Mouse (Mus musculus) limb, embryonic 12.5 days (tissue): ENCODE data around the gene Il4ra. TPM values are rescaled to one million over a fixed set of nuclear protein-coding genes. Genes with fewer than 3 reads are reported as not detected.
A peak's percentile ranks its signal among the peaks of the same experiment; 100 is the strongest.

Experiments used
- ATAC-seq: fragments of 200-750 bp; cut with Nextera tagmentation; 2 replicates; pipeline ENCODE4 v1.8.0; 2017; ENCODE audit warnings: low read depth, moderate TSS enrichment; ENCODE audit not compliant: insufficient number of reproducible peaks, insufficient read depth, low FRiP score, low TSS enrichment
- H3K27ac ChIP-seq: fragments of 300-500 bp; sonication (generic); 2 replicates; pipeline ENCODE4 v1.5.1; 2016; ENCODE audit warnings: mild to moderate bottlenecking, moderate library complexity
- H3K27me3 ChIP-seq: fragments of 300-500 bp; sonication (generic); 2 replicates; pipeline ENCODE4 v1.6.1; 2016; ENCODE audit warnings: mild to moderate bottlenecking, moderate library complexity
- H3K36me3 ChIP-seq: fragments of 300-500 bp; sonication (generic); 2 replicates; pipeline ENCODE4 v1.6.1; 2016; ENCODE audit warnings: mild to moderate bottlenecking, moderate library complexity
- H3K4me1 ChIP-seq: fragments of 300-500 bp; sonication (generic); replicated peaks from 2 replicates; pipeline ENCODE4 v1.6.1; 2016
- H3K4me2 ChIP-seq: fragments of 300-500 bp; sonication (generic); 2 replicates; pipeline ENCODE4 v1.6.1; 2016; ENCODE audit warnings: mild to moderate bottlenecking, moderate library complexity
- H3K4me3 ChIP-seq: fragments of 300-500 bp; sonication (generic); replicated peaks from 2 replicates; pipeline ENCODE4 v1.5.1; 2016; ENCODE audit warnings: mild to moderate bottlenecking
- H3K9ac ChIP-seq: fragments of 300-500 bp; sonication (generic); replicated peaks from 2 replicates; pipeline ENCODE4 v1.6.1; 2016; ENCODE audit warnings: mild to moderate bottlenecking, moderate library complexity
- H3K9me3 ChIP-seq: fragments of 300-500 bp; sonication (generic); 2 replicates; pipeline ENCODE4 v1.6.1; 2016; ENCODE audit warnings: mild to moderate bottlenecking, moderate library complexity
- WGBS: fragments of 180-500 bp; shearing (Covaris S2); methylation state at CpG from one replicate; pipeline ENCODE4 v1.1.7; 2016; 5-methylcytosine and 5-hydroxymethylcytosine counted together
- polyA plus RNA-seq: library from polyadenylated mRNA; unstranded; fragments of >200 nt; fragmentation: Nextera tagmentation; extraction: Ambion mirVana; gene quantifications from 2 replicates; pipeline ENCODE4 v1.2.1, GENCODE M21; 2016

Gene Il4ra
- polyA plus RNA-seq, result 4.6 and 4.8 TPM in 2 replicates

DNA sequence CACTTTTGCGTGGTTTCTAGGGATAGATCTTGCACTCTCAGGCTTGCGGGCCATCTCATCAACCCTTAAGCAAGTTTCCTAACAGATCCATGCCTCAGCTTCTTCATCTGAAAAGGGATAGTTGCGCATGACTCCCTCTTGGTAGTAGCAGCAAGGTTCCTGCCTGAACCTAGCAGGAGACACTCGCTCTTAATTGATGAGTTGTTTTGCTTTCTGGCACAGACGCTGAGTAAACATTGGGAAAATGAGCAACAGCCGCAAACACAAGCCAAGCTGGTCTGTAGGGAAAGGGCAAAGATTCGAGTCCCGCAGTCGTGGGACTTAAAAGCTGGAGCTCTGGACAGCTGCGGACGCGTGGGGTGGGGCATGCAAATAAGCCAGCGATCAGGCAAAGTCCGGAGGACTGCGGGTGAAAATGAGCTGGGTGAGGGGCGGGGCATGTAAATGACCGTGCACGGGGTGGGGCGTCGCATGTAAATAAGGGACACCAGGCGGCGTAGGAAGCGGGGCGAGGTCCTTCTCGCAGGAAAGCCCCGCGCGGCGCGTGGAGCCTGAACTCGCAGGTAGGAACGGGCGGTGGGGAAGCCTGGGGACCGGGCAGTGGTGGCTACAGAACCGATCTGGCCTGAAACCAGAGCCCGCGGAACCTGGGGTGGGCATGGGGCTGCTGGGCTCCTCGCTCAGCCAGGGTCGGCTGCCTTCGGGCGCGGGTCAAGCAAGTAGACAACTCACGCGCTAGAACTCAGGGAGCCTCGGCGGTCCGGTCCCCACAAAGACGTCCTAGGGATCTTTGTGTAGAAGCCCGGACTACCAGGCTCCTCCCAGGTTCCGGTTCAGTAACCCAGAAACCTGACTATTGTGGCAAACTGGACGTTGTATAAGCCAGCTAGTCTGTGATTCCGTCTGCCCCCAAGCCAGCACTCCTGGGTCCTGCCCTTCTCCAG, at the start of gene Il4ra:
Il4ra (plus strand) TSS at position 355 of the 944 bp plus-strand sequence.
- peak; percentile 93 for ATAC-seq
- no peaks in the 10 kb centered on the region for H3K36me3 ChIP-seq
- H3K9me3 ChIP-seq, result no peaks in the 10 kb centered on the region
- H3K4me2 ChIP-seq, result peak within 1 kb of the TSS; percentile 89
- no peak within 1 kb of the TSS for H3K27ac ChIP-seq
- WGBS, result 2% methylated on average over 52 of the region's 52 CpGs
- peak within 1 kb of the TSS; percentile 66 for H3K9ac ChIP-seq
- H3K4me3 ChIP-seq, result peak within 1 kb of the TSS; percentile 55
- H3K27me3 ChIP-seq, result peaks cover 33% of the 10 kb centered on the region
- peaks cover 16% of the 10 kb centered on the region for H3K4me1 ChIP-seq

DNA sequence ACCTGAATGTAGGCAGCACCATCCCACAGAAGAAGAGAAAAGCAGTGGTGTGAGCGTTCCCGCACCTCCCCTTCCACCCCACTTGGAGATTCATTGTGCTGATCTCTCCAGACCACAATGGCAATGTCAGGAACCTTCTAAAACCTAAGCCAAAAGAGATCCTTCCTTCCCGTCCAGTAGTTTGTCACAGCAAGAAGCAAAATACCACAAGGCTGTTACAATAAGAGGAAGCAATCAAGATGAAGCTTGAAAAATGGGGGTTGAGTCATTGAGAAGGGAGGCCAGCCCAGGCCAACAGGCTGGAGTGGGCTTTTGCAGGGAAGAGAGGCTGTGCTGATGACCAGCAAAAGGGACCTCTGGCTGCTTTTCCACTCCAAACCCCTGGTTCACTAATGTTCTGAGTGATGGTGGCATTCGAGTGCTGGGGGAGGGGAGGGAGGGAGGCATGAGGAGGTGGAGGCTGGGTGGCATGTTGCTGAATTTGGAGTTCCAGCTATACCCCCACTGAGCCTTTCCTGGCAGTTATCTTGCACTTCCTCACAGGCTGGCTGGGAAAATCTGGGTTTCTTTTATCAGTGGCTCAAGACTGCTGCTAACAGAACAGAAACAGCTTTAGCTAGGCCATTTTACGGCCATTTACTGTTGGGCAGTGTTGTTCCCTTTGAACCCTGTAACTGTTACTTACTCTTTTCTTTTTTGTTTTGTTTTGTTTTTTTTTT, 48.4 kb upstream of the Il4ra start:
- Histone ChIP-seq H3K4me1 (no peaks in the 10 kb centered on the region), H3K9ac (no peak overlapping the region), H3K4me3 (no peak overlapping the region), H3K4me2 (no peak overlapping the region), H3K36me3 (no peaks in the 10 kb centered on the region), H3K27me3 (no peaks in the 10 kb centered on the region), H3K9me3 (no peaks in the 10 kb centered on the region), H3K27ac (no peak overlapping the region)
- no peak for ATAC-seq
- WGBS, result 83% methylated on average over 5 of the region's 5 CpGs

DNA sequence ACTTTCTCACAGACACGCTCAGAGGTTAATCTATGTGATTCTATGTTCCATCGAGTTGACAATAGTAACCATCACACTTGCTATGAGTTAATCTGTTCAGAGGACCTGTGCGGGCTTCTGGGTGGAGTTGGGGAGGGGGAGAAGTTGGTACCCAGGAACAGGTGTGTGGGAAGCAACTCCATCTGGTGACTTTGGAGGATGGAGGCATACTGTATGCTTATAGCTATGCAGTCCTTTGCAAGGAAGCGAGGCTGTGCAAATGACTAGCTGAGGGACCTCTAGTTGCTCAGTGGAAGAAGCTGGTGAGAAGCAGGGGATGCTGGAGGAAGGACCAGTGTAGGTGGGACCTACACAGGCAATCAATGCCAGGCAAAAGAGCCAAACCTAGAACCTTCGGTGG, 47.3 kb upstream of the Il4ra start:
- H3K27ac ChIP-seq, result no peak overlapping the region
- H3K4me2 ChIP-seq, result no peak overlapping the region
- WGBS, result 88% methylated on average over 5 of the region's 5 CpGs
- no peaks in the 10 kb centered on the region for H3K36me3 ChIP-seq
- H3K9ac ChIP-seq, result no peak overlapping the region
- no peaks in the 10 kb centered on the region for H3K9me3 ChIP-seq
- H3K4me3 ChIP-seq, result no peak overlapping the region
- H3K27me3 ChIP-seq, result no peaks in the 10 kb centered on the region
- no peak for ATAC-seq
- no peaks in the 10 kb centered on the region for H3K4me1 ChIP-seq

DNA sequence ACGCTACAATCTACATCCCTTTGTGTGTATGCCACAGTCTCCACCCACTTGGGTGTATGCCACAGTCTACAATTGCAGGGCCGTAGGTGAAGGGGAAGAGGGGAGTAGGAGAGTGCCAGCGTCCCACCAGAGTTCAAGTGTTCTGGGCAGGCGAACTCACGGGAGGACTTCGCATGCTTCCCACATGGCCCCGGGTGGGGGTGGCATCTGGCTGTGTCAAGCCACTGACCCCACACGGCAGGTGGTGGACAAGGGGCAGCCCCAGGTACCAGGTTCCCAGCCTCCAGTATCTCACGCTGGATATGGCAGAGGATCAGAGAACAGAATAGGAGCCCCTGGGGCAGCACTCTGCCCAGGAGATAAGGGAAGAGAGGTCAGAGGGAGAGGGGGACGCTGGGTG, 46.4 kb upstream of the Il4ra start:
- Histone ChIP-seq H3K27ac (no peak overlapping the region), H3K9me3 (no peaks in the 10 kb centered on the region), H3K4me2 (no peak overlapping the region), H3K4me3 (no peak overlapping the region), H3K9ac (no peak overlapping the region), H3K27me3 (no peaks in the 10 kb centered on the region), H3K36me3 (no peaks in the 10 kb centered on the region), H3K4me1 (no peaks in the 10 kb centered on the region)
- no peak for ATAC-seq
- WGBS, result 90% methylated on average over 10 of the region's 10 CpGs

DNA sequence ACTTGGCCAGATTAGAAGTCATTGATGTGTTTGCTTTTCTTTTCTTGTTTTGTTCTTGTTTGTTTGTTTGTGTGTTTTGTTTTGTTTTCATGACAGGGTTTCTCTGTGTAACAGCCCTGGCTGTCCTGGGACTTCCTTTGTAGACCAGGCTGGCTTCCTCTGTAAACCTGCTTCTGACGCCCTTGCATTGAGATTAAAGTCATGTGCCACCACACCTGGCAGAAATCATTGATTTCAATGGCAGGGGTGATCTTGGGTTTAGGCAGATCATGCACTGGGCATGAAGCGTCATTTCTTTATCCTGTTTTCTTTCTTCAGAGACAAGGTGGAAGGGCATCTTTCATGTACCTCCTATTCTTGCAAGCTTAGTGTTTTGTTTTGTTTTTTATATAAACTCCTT, 44.6 kb upstream of the Il4ra start:
- Histone ChIP-seq H3K9ac (no peak overlapping the region), H3K27me3 (no peaks in the 10 kb centered on the region), H3K4me2 (no peak overlapping the region), H3K4me3 (no peak overlapping the region), H3K4me1 (no peaks in the 10 kb centered on the region), H3K9me3 (no peaks in the 10 kb centered on the region), H3K36me3 (no peaks in the 10 kb centered on the region), H3K27ac (no peak overlapping the region)
- WGBS, result 79% methylated on average over 2 of the region's 2 CpGs
- ATAC-seq, result no peak

DNA sequence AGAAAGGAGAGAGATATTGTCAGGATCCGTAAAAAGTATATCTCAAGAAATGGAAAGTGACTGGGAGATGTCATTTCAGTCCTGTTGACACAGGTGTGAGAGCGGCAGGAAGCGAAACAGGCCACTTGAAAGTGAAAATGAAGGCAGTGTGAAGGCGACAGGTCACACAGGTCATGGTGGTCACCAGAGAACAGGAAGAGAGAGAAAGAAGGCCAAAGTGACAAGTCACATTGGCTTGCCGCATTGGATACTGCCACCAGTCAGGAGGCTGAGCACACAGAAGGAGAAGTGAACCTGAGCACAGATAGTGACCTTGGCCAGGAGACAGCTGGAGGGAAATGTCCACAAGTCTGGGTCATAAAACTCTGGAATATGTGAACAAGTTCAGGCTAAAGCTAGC, 40.5 kb upstream of the Il4ra start:
- no peaks in the 10 kb centered on the region for H3K27me3 ChIP-seq
- no peaks in the 10 kb centered on the region for H3K4me1 ChIP-seq
- H3K9ac ChIP-seq, result no peak overlapping the region
- no peaks in the 10 kb centered on the region for H3K36me3 ChIP-seq
- ATAC-seq, result no peak
- no peak overlapping the region for H3K27ac ChIP-seq
- H3K4me3 ChIP-seq, result no peak overlapping the region
- WGBS, result 84% methylated on average over 5 of the region's 5 CpGs
- H3K4me2 ChIP-seq, result no peak overlapping the region
- H3K9me3 ChIP-seq, result no peaks in the 10 kb centered on the region

DNA sequence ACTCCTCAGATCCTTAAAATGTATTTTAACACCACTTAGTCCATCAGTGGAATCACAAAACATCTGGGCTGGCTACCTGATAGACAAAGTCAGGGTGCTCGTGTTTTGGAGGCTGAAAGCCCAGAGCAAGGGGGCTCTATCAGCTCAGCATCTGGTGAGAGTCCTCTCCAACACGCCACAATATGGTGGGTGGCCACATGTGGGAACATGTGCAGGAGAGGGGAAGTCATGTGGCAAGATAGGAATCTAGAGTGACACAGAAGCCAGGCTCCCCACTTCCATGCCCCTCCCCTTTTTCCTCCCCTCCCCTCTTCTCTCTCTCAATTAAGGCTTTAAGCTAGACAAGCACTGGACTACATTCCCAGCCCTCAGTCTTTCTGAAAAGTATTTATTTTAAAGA, 40.1 kb upstream of the Il4ra start:
- H3K9ac ChIP-seq, result no peak overlapping the region
- ATAC-seq, result no peak
- H3K36me3 ChIP-seq, result no peaks in the 10 kb centered on the region
- H3K4me3 ChIP-seq, result no peak overlapping the region
- 52% methylated on average over 2 of the region's 2 CpGs for WGBS
- H3K27ac ChIP-seq, result no peak overlapping the region
- H3K4me2 ChIP-seq, result no peak overlapping the region
- no peaks in the 10 kb centered on the region for H3K4me1 ChIP-seq
- no peaks in the 10 kb centered on the region for H3K9me3 ChIP-seq
- H3K27me3 ChIP-seq, result no peaks in the 10 kb centered on the region

DNA sequence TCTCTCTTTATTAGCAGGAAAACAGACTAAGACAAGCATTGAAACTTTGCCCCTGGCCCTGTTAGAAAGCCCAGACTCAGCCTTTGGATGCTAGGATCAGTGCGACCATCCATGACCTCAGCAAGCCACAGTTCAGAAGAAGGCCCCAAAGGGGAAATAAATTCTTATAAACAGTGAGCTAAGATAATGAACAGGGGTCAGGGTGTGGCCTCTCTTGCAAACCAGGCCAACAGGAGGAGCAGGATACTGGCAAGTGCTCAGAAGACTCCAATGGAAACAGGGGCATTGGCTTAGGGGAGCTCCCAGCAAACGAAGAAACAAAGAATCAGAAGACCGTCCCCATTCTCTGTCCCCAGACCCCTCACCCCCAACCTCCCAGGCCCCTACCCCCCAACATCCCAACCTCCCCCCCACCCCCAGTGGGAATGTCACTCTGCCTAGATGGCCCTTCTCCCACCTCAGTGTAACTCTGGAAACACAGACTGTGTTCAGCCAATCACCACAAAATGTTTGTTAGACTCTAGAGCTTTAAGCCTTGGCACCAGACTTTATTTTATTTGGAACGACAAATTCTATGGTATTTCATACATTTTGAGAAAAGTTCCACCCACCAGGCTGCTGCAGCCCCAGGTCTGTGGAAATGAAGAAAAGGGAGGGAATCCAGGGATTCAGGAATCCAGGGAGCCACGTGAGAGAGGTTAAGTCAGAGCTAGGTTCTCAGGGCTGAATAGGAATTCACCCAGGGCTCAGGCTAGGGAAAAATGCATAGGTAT, 36.7 kb upstream of the Il4ra start:
- H3K27ac ChIP-seq, result no peak overlapping the region
- no peak overlapping the region for H3K4me3 ChIP-seq
- H3K4me2 ChIP-seq, result no peak overlapping the region
- no peak for ATAC-seq
- H3K9me3 ChIP-seq, result no peaks in the 10 kb centered on the region; the same call in 1 of the 2 replicates
- no peaks in the 10 kb centered on the region for H3K4me1 ChIP-seq
- 78% methylated on average over 5 of the region's 5 CpGs for WGBS
- no peaks in the 10 kb centered on the region for H3K36me3 ChIP-seq
- H3K9ac ChIP-seq, result no peak overlapping the region
- no peaks in the 10 kb centered on the region for H3K27me3 ChIP-seq

DNA sequence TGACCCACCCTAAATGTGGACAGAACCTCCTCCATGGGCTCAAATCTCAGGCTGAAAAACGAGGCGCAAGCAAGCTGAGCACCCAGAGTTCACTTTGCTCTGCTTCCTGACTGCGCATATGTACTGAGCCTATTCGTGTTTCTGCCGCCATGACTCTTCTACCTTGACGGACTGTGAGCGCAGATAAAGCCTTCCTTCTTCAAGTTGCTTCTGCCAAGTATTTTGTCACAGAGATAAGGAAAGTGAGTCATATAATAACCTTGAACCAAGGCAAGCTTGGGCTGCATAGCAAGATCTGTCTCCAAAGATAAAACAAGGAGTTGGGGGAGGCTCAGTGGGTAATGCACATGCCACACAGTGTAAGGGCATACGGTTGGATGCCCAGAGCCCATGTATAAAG, 35.2 kb upstream of the Il4ra start:
- no peak overlapping the region for H3K27ac ChIP-seq
- no peak for ATAC-seq
- H3K27me3 ChIP-seq, result no peaks in the 10 kb centered on the region
- WGBS, result 88% methylated on average over 8 of the region's 8 CpGs
- no peaks in the 10 kb centered on the region for H3K36me3 ChIP-seq
- no peak overlapping the region for H3K4me3 ChIP-seq
- H3K9me3 ChIP-seq, result no peaks in the 10 kb centered on the region; the same call in 1 of the 2 replicates
- no peak overlapping the region for H3K4me2 ChIP-seq
- H3K4me1 ChIP-seq, result no peaks in the 10 kb centered on the region
- H3K9ac ChIP-seq, result no peak overlapping the region

DNA sequence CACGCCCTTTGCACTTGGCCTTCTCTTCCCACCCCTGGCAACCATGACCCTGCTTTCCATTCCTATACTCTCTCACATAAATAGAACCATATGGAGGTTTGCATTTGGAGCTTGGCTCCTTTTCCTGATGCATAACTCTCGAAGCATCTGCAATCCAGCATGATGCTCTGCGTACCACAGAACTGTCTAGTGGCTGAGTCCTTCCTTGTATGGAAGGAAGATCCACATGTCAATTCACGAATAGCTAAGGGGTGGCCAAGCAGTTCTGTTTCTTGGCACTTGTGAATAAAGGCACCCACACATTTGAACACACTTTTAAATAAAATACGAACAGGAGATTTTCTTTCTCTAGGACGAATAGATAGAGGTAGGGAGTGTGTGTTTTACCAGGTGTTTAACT, 34.5 kb upstream of the Il4ra start:
- no peaks in the 10 kb centered on the region for H3K27me3 ChIP-seq
- no peak overlapping the region for H3K4me2 ChIP-seq
- H3K9ac ChIP-seq, result no peak overlapping the region
- H3K4me1 ChIP-seq, result no peaks in the 10 kb centered on the region
- no peak overlapping the region for H3K27ac ChIP-seq
- H3K36me3 ChIP-seq, result no peaks in the 10 kb centered on the region
- no peaks in the 10 kb centered on the region; the same call in 1 of the 2 replicates for H3K9me3 ChIP-seq
- H3K4me3 ChIP-seq, result no peak overlapping the region
- 75% methylated on average over 6 of the region's 6 CpGs for WGBS
- no peak for ATAC-seq

DNA sequence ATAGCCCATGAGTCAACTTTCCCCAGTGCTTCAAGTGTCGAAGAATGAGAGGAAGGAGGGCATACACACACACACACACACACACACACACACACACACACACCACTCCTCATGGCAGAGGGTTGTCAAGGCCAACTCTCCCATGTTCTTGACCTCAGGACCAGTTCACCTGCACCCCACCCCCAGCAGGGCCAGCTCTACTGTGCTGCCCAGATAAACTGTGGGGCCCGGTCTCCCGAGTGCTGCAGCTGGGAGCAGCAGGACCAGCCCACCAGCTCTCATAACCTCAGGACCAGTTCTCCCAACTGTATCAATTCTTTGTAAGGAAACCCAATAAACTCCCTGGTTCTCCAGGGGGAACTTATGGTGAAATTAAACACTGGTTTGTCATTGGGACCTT, 32.2 kb upstream of the Il4ra start:
- Histone ChIP-seq H3K27ac (no peak overlapping the region), H3K36me3 (no peaks in the 10 kb centered on the region), H3K4me2 (no peak overlapping the region), H3K4me1 (no peaks in the 10 kb centered on the region), H3K9ac (no peak overlapping the region), H3K27me3 (no peaks in the 10 kb centered on the region), H3K9me3 (no peaks in the 10 kb centered on the region; the same call in 1 of the 2 replicates), H3K4me3 (no peak overlapping the region)
- ATAC-seq, result no peak
- 73% methylated on average over 3 of the region's 3 CpGs for WGBS
